Mouse (Mus musculus): ENCODE data around the gene Atg2a. TPM values are rescaled to one million over a fixed set of nuclear protein-coding genes. Genes with fewer than 3 reads are reported as not detected.

Gene Atg2a
- polyA plus RNA-seq, 1 experiment from 2014 or later = 7.0 TPM

DNA sequence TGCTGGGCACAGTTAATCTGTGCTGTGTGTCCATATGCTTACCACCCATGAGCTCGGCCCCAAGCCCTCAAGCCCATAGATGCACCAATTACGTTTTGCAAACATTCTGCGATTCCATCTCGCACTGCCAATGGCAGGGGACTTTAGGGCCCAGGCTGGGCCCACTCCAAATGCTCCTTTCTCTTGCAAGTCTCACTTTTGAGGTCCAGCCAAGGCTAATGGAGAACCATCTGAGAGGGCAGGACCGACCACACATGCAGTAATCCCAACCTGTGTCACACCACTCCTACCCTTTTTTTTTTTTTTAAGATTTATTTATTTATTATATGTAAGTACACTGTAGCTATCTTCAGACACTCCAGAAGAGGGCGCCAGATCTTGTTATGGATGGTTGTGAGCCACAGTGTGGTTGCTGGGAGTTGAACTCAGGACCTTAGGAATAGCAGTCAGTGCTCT, 24.3 kb downstream of the Atg2a start:
- peak; percentile 47; the same call in 1 of the 2 replicates for TF ChIP-seq CTCF (IDR thresholded peaks at IDR 0.05; ENCODE audit: low read depth)
- Histone ChIP-seq H3K27me3 (ENCODE audit: insufficient read depth, low read length) (no peaks in the 10 kb centered on the region), H3K27ac (no peak overlapping the region), H3K4me2 (ENCODE audit: low read length) (no peak overlapping the region), H3K9me3 (replicated peaks; ENCODE audit: low read length) (no peaks in the 10 kb centered on the region), H3K36me3 (ENCODE audit: insufficient read depth, low read length) (peaks cover 5% of the 10 kb centered on the region; the same call in 1 of the 2 replicates), H3K4me3 (replicated peaks; ENCODE audit: low read depth, low read length) (no peak overlapping the region), H3K9ac (ENCODE audit: low read depth, low read length) (no peak overlapping the region), H3K4me1 (replicated peaks; ENCODE audit: insufficient read depth, low read length) (no peaks in the 10 kb centered on the region; the same call in 1 of the 2 replicates)
- ATAC-seq (replicated peaks; ENCODE audit: low FRiP score, low read depth) (no peak), DNase-seq (ENCODE audit: low spot score) (no peak)
- 73% methylated on average over 6 of the region's 6 CpGs for WGBS

- ATAC-seq (replicated peaks; ENCODE audit: low FRiP score, low read depth) = no peak
- WGBS = 19% methylated on average over 11 of the region's 11 CpGs
These were observed 26.1 kb downstream of the Atg2a start for GRCm38 (mm10) chr19:6267306-6268169.

GRCm38 (mm10) chr19:6268170-6268528, 26.7 kb downstream of the Atg2a start:
- Histone ChIP-seq H3K36me3 (ENCODE audit: insufficient read depth, low read length) (no peaks in the 10 kb centered on the region), H3K9ac (ENCODE audit: low read depth, low read length) (no peak overlapping the region), H3K27ac (no peak overlapping the region), H3K4me1 (replicated peaks; ENCODE audit: insufficient read depth, low read length) (no peaks in the 10 kb centered on the region; the same call in 1 of the 2 replicates), H3K4me3 (replicated peaks; ENCODE audit: low read depth, low read length) (no peak overlapping the region), H3K4me2 (ENCODE audit: low read length) (no peak overlapping the region), H3K27me3 (ENCODE audit: insufficient read depth, low read length) (no peaks in the 10 kb centered on the region), H3K9me3 (replicated peaks; ENCODE audit: low read length) (no peaks in the 10 kb centered on the region)
- peak; percentile 91 for DNase-seq (ENCODE audit: low spot score)
- no peak; the same call in 1 of the 2 replicates for ATAC-seq (replicated peaks; ENCODE audit: low FRiP score, low read depth)
- WGBS = 14% methylated on average over 8 of the region's 8 CpGs
- TF ChIP-seq CTCF (IDR thresholded peaks at IDR 0.05; ENCODE audit: low read depth) = peak; percentile 96

More at GRCm38 (mm10) chr19:6267306-6268169, 26.1 kb downstream of the Atg2a start:
- H3K9ac ChIP-seq (ENCODE audit: low read depth, low read length) = no peak overlapping the region
- no peaks in the 10 kb centered on the region for H3K9me3 ChIP-seq (replicated peaks; ENCODE audit: low read length)
- H3K27ac ChIP-seq = no peak overlapping the region
- H3K27me3 ChIP-seq (ENCODE audit: insufficient read depth, low read length) = no peaks in the 10 kb centered on the region
- H3K4me2 ChIP-seq (ENCODE audit: low read length) = no peak overlapping the region
- no peak overlapping the region for H3K4me3 ChIP-seq (replicated peaks; ENCODE audit: low read depth, low read length)
- no peak for DNase-seq (ENCODE audit: low spot score)
- no peak for TF ChIP-seq CTCF (IDR thresholded peaks at IDR 0.05; ENCODE audit: low read depth)
- H3K36me3 ChIP-seq (ENCODE audit: insufficient read depth, low read length) = no peaks in the 10 kb centered on the region
- H3K4me1 ChIP-seq (replicated peaks; ENCODE audit: insufficient read depth, low read length) = no peaks in the 10 kb centered on the region; the same call in 1 of the 2 replicates

GRCm38 (mm10) chr19:6268670-6269132, 27.2 kb downstream of the Atg2a start:
- no peaks in the 10 kb centered on the region for H3K36me3 ChIP-seq (ENCODE audit: insufficient read depth, low read length)
- H3K27ac ChIP-seq = no peak overlapping the region
- DNase-seq (ENCODE audit: low spot score) = no peak

DNA sequence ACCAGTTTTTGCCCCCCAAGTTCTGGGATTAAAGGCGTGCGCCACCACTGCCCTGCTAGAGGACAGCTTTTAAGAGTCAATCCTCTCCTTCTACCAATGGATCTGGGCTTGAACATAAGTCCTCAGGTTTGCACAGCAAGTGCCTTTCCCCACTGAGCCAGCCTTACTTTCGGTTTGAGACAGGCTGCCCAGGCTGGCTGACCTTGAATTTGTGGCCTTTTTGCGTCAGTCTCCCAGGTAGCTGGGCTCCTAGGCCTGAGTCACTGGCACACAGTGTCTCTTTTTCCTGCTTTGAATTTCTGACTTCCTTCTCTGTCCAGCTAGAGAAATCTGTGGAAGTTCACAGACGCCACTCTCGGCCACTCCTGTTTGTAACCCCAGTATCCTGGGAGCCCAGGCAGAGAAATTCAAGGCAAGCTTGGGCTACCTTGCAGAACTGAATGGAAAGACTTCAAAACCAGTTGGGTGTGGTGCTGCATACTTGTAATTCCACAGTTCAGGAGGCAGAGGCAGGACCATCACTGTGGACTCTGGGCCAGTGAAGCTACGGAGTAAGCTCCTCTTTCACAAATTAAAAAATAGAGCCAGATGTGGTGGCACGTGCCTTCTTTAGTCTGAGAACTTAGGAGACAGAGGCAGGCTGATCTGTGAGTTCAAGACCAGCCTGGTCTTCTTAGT, 28.5 kb downstream of the Atg2a start:
- Histone ChIP-seq H3K9me3 (replicated peaks; ENCODE audit: low read length) (no peaks in the 10 kb centered on the region), H3K27ac (no peak overlapping the region), H3K9ac (ENCODE audit: low read depth, low read length) (no peak overlapping the region), H3K4me3 (replicated peaks; ENCODE audit: low read depth, low read length) (no peak overlapping the region), H3K4me2 (ENCODE audit: low read length) (no peak overlapping the region), H3K4me1 (replicated peaks; ENCODE audit: insufficient read depth, low read length) (no peaks in the 10 kb centered on the region), H3K27me3 (ENCODE audit: insufficient read depth, low read length) (no peaks in the 10 kb centered on the region), H3K36me3 (ENCODE audit: insufficient read depth, low read length) (no peaks in the 10 kb centered on the region)
- DNase-seq (ENCODE audit: low spot score) (no peak), ATAC-seq (replicated peaks; ENCODE audit: low FRiP score, low read depth) (no peak)
- WGBS = 79% methylated on average over 8 of the region's 8 CpGs
- no peak for TF ChIP-seq CTCF (IDR thresholded peaks at IDR 0.05; ENCODE audit: low read depth)

More at GRCm38 (mm10) chr19:6268670-6269132, 27.2 kb downstream of the Atg2a start:
- WGBS = 79% methylated on average over 7 of the region's 7 CpGs
- Histone ChIP-seq H3K4me2 (ENCODE audit: low read length) (no peak overlapping the region), H3K9ac (ENCODE audit: low read depth, low read length) (no peak overlapping the region), H3K9me3 (replicated peaks; ENCODE audit: low read length) (no peaks in the 10 kb centered on the region), H3K27me3 (ENCODE audit: insufficient read depth, low read length) (no peaks in the 10 kb centered on the region), H3K4me1 (replicated peaks; ENCODE audit: insufficient read depth, low read length) (no peaks in the 10 kb centered on the region; the same call in 1 of the 2 replicates), H3K4me3 (replicated peaks; ENCODE audit: low read depth, low read length) (no peak overlapping the region)
- no peak for ATAC-seq (replicated peaks; ENCODE audit: low FRiP score, low read depth)
- TF ChIP-seq CTCF (IDR thresholded peaks at IDR 0.05; ENCODE audit: low read depth) = no peak

- Histone ChIP-seq H3K4me2 (ENCODE audit: low read length) (no peak overlapping the region), H3K36me3 (ENCODE audit: insufficient read depth, low read length) (no peaks in the 10 kb centered on the region), H3K9me3 (replicated peaks; ENCODE audit: low read length) (no peaks in the 10 kb centered on the region), H3K4me3 (replicated peaks; ENCODE audit: low read depth, low read length) (no peak overlapping the region), H3K4me1 (replicated peaks; ENCODE audit: insufficient read depth, low read length) (peaks cover 2% of the 10 kb centered on the region; the same call in 1 of the 2 replicates), H3K27me3 (ENCODE audit: insufficient read depth, low read length) (no peaks in the 10 kb centered on the region), H3K27ac (peak overlapping the region; percentile 80), H3K9ac (ENCODE audit: low read depth, low read length) (no peak overlapping the region)
- ATAC-seq (replicated peaks; ENCODE audit: low FRiP score, low read depth) = no peak
- WGBS = 68% methylated on average over 9 of the region's 9 CpGs
- no peak for DNase-seq (ENCODE audit: low spot score)
- no peak for TF ChIP-seq CTCF (IDR thresholded peaks at IDR 0.05; ENCODE audit: low read depth)
These were observed 29.2 kb downstream of the Atg2a start for GRCm38 (mm10) chr19:6270661-6271060.

Measured in kidney, postnatal 0 days (tissue).